Mouse (Mus musculus) thymus, adult 2 months (tissue): Measurements from ENCODE around the gene Clmn.

Experiments used
- CTCF ChIP-seq: fragments of 200-500 bp; IDR thresholded peaks from 2 replicates; pipeline ENCODE4 v1.5.1; 2012; ENCODE audit warnings: mild to moderate bottlenecking, control low read depth, low read length, moderate library complexity, borderline replicate concordance; ENCODE audit not compliant: control insufficient read depth, poor library complexity, insufficient read depth; ENCODE audit errors: extremely low read depth
- POLR2A ChIP-seq: fragments of 200-500 bp; IDR thresholded peaks from 2 replicates; pipeline ENCODE4 v1.6.1; 2012; ENCODE audit warnings: mild to moderate bottlenecking, low read length, control low read depth, moderate library complexity; ENCODE audit not compliant: control insufficient read depth, poor library complexity, insufficient read depth; ENCODE audit errors: extremely low read depth

- TF ChIP-seq POLR2A (no peak), CTCF (no peak)
Measured at GRCm38 (mm10) chr12:104777603-104778002, 87.3 kb downstream of the Clmn start.
